Mouse (Mus musculus) ES-Bruce4 (cell line): Measurements from ENCODE around the gene Fez1. TPM values are rescaled to one million over a fixed set of nuclear protein-coding genes. Genes with fewer than 3 reads are reported as not detected.
A peak's percentile ranks its signal among the peaks of the same experiment; 100 is the strongest.

Experiments used
- H3K27ac ChIP-seq: 2 replicates; pipeline ENCODE4 v1.5.1; 2012; ENCODE audit warnings: low read length, inconsistent platforms; ENCODE audit not compliant: insufficient read depth
- H3K27me3 ChIP-seq: 2 replicates; pipeline ENCODE4 v1.6.1; 2012; ENCODE audit warnings: mild to moderate bottlenecking, low read length, inconsistent platforms; ENCODE audit not compliant: control insufficient read depth, poor library complexity, insufficient read depth, severe bottlenecking
- H3K36me3 ChIP-seq: 2 replicates; pipeline ENCODE4 v1.6.1; 2012; ENCODE audit warnings: inconsistent platforms, mild to moderate bottlenecking, low read length, moderate library complexity; ENCODE audit not compliant: control insufficient read depth, poor library complexity, insufficient read depth, severe bottlenecking
- H3K4me1 ChIP-seq: one replicate; pipeline ENCODE4 v1.8.1; 2011; ENCODE audit warnings: low read length; ENCODE audit not compliant: control insufficient read depth, insufficient read depth
- H3K4me3 ChIP-seq: 2 replicates; pipeline ENCODE4 v1.5.1; 2011; ENCODE audit warnings: low read depth, mild to moderate bottlenecking, low read length
- H3K9ac ChIP-seq: 2 replicates; pipeline ENCODE4 v1.6.1; 2012; ENCODE audit warnings: low read depth, mild to moderate bottlenecking, inconsistent platforms; ENCODE audit not compliant: poor library complexity, severe bottlenecking
- H3K9me3 ChIP-seq: replicated peaks from 2 replicates; pipeline ENCODE4 v1.6.1; 2012; ENCODE audit warnings: mild to moderate bottlenecking, low read length, inconsistent platforms; ENCODE audit not compliant: control insufficient read depth, poor library complexity, insufficient read depth, severe bottlenecking
- CTCF ChIP-seq: IDR thresholded peaks from one replicate; pipeline ENCODE4 v1.8.1; 2011; ENCODE audit warnings: low read depth, low read length
- EP300 ChIP-seq: IDR thresholded peaks from 2 replicates; pipeline ENCODE4 v1.6.1; 2011; ENCODE audit warnings: low read depth, low read length; ENCODE audit not compliant: insufficient read depth
- POLR2A ChIP-seq: IDR thresholded peaks from one replicate; pipeline ENCODE4 v1.8.1; 2011; ENCODE audit warnings: low read length; ENCODE audit not compliant: insufficient read depth
- polyA plus RNA-seq: library from polyadenylated mRNA; stranded (reverse); fragments of >200 nt; gene quantifications from 2 replicates; pipeline ENCODE4 v1.2.4, GENCODE M21; 2011; ENCODE audit warnings: low read depth; ENCODE audit not compliant: missing spikeins, insufficient read depth, insufficient read length

Fez1 gene
- polyA plus RNA-seq, 1 experiment: 2.4 TPM

DNA sequence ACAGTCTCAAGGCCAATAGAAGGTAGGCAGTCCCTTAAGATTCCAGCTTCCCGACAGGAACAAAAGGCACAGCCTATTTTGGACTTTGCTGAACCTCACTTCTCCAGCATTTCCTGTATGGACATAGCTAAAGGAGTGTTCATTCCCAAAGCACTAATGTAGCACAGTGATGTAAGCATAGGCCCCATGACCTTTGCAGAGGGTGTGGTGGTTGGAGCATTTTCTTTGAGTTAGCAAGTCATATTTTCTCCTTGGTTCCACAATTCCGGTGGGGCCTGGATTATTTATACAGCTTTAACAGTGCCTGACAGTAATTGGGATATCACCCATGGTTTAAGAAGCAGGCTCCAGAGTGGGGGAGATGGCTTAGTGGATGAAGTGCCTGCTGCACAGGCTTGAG, 27.0 kb downstream of the Fez1 start:
- Histone ChIP-seq H3K9ac (no peak overlapping the region), H3K27me3 (no peaks in the 10 kb centered on the region), H3K4me3 (no peak overlapping the region), H3K9me3 (no peaks in the 10 kb centered on the region), H3K36me3 (no peaks in the 10 kb centered on the region), H3K27ac (no peak overlapping the region), H3K4me1 (no peaks in the 10 kb centered on the region)
- TF ChIP-seq POLR2A (no peak), CTCF (no peak), EP300 (no peak)

DNA sequence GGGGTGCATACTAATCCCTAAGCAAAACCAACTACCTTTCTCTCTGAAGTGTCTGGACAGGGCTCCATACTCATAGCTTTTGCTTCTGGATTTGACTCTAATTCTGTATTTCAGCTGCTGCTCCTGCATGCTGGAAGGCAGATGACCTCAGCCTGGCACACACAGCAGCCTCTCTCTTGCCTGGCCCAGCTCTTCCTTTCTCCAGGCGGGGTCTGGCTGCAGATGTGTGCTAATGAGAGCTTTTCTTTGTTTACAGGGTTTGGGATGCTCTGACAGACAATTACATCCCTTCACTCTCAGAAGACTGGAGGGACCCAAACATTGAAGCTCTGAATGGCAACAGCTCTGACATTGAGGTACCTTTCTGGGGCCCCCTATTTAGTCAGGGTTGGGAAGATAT, 28.4 kb downstream of the Fez1 start:
- Histone ChIP-seq H3K9ac (no peak overlapping the region), H3K27me3 (no peaks in the 10 kb centered on the region), H3K9me3 (no peaks in the 10 kb centered on the region), H3K36me3 (no peaks in the 10 kb centered on the region), H3K4me3 (no peak overlapping the region), H3K27ac (no peak overlapping the region), H3K4me1 (no peaks in the 10 kb centered on the region)
- TF ChIP-seq EP300 (no peak), POLR2A (no peak), CTCF (no peak)

DNA sequence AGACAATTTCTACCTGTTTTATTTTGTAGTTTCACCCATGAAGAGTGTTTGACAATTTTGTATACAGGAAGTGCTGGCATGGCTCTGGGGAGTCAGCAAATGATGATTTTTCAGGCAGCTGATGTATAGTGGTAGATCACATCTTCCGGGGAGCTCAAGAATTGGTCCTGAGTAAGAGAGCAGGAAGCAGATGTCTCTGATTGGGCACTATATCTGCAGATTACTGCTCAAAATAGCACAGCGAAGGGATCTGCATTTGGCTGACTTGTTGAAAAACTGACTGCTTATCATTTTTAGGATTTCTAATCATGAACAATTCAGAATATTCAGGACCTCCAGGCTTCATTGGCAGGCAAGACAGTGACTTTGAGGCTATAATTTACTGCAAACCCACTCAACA, 30.5 kb downstream of the Fez1 start:
- TF ChIP-seq CTCF (no peak), POLR2A (no peak)
- Histone ChIP-seq H3K27me3 (no peaks in the 10 kb centered on the region), H3K36me3 (no peaks in the 10 kb centered on the region), H3K9me3 (no peaks in the 10 kb centered on the region), H3K4me3 (no peak overlapping the region), H3K27ac (no peak overlapping the region), H3K4me1 (peaks cover 1% of the 10 kb centered on the region), H3K9ac (no peak overlapping the region)

DNA sequence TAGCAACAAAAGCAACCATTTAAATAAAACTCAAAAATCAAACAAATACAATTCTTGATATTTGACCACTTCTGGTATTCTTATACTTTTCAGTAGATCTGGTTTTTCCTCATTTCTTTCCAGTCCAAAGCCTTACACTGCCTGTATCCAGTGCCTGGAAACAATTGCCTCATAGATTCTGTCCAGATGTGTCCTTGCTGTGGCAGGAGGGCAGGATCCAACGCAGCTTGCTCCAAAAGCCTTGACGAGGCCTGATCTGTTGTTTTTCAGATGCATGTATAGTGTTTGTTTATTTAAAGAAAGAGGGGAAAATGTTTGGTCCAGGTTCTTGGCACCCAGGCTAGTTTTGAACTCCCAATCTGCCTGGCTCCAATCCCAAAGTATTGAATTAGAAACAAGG, 34.7 kb downstream of the Fez1 start:
- Histone ChIP-seq H3K36me3 (no peaks in the 10 kb centered on the region), H3K9ac (no peak overlapping the region)

DNA sequence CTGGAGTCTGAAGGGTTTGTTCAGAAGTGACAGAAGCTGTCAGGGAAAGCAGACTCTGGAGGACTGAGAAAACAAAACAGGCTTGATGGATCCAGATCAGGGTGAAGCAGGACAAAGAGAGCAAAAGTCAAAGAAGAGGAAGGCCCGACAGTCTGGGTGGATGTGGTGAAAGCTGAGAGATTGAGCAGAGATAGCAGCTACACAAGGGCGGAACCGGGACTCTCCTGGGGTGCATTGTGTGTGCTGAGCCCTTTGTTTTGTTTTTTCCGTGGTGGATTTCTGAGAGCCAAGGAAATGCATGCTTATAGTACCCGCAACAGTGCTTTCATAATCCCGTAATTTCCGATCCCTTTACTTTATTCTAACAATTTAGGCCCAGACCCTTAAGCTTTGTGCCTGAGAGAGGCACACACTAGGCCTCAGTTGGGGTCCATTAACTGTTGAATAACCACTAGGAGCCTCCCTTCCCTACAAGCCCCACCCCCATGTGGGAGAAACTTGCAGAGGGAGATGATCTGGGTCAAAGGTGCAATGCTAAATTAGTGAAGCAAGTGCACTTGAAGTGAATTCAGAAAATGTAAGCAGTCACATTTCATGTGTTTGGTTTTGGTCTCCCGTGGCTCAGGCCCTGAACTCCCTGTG, 35.9 kb downstream of the Fez1 start:
- Histone ChIP-seq H3K27me3 (no peaks in the 10 kb centered on the region), H3K4me3 (no peak overlapping the region), H3K4me1 (peaks cover 1% of the 10 kb centered on the region), H3K36me3 (no peaks in the 10 kb centered on the region), H3K9me3 (no peaks in the 10 kb centered on the region), H3K9ac (no peak overlapping the region), H3K27ac (peak overlapping the region; percentile 94)
- no peak for TF ChIP-seq CTCF
- TF ChIP-seq EP300: 0 out of 2 replicates have a peak, but pooled peaks have one; percentile 34
- TF ChIP-seq POLR2A: no peak

More for the DNA sequence above, 34.7 kb downstream of the Fez1 start:
- no peak overlapping the region for H3K27ac ChIP-seq
- no peak overlapping the region for H3K4me3 ChIP-seq
- H3K27me3 ChIP-seq: no peaks in the 10 kb centered on the region
- TF ChIP-seq POLR2A: no peak
- H3K4me1 ChIP-seq: peaks cover 1% of the 10 kb centered on the region
- no peaks in the 10 kb centered on the region for H3K9me3 ChIP-seq

DNA sequence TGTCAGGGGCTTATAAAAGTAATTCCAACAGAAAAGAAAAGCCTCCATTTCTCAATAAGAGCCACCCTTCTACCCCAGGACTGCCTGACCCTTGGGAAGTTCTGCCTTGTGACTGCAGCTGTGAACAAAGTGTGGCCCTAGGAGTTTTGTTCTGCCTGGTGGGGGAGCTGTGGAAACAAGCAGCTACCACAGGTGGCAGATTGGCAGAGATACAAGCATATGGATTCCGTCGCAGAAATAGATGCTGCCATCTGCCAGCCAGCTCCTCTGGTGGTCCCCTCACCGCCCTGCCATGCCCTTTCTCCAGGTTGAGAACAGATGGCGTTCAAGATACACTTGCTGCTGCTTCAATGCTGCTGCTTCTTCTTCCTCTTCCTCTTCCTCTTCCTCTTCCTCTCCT, 37.0 kb downstream of the Fez1 start:
- H3K36me3 ChIP-seq: no peaks in the 10 kb centered on the region
- no peak overlapping the region for H3K27ac ChIP-seq
- TF ChIP-seq EP300: 0 out of 2 replicates have a peak, but pooled peaks have one; percentile 4
- TF ChIP-seq CTCF: peak; percentile 4
- TF ChIP-seq POLR2A: no peak
- H3K9ac ChIP-seq: no peak overlapping the region
- peaks cover 1% of the 10 kb centered on the region for H3K4me1 ChIP-seq
- no peaks in the 10 kb centered on the region for H3K9me3 ChIP-seq
- H3K27me3 ChIP-seq: no peaks in the 10 kb centered on the region
- no peak overlapping the region for H3K4me3 ChIP-seq

DNA sequence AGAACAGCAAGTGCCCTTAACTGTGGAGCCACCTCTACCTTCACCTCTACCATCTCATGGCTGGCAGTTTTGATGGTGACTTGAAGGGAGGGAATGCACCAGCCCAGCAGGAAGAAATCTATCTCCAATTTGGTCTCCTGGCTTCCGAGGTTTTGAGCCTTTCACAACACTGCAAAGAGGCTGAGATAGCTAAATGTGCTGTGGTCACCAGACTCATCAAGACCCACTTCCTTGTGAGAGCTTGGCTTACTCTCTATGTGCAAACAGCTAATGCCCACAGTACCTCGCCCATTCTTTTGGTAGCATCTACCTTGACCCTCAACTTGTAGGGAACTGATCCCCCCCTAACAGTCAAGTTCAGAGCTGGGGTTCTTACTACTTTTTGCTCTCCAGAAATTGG, 40.9 kb downstream of the Fez1 start:
- TF ChIP-seq POLR2A (no peak), CTCF (no peak), EP300 (no peak)
- Histone ChIP-seq H3K27me3 (no peaks in the 10 kb centered on the region; the same call in 1 of the 2 replicates), H3K27ac (no peak overlapping the region), H3K9ac (no peak overlapping the region), H3K4me1 (no peaks in the 10 kb centered on the region), H3K9me3 (no peaks in the 10 kb centered on the region), H3K4me3 (no peak overlapping the region), H3K36me3 (no peaks in the 10 kb centered on the region)
